Mouse (Mus musculus) liver, embryonic 14.5 days (tissue): ENCODE results near the gene Chrm3. TPM values are rescaled to one million over a fixed set of nuclear protein-coding genes. Genes with fewer than 3 reads are reported as not detected.

ENCODE experiments used
- ATAC-seq: fragments of 200-750 bp; cut with Nextera tagmentation; 2 replicates; pipeline ENCODE4 v1.8.0; 2017; ENCODE audit warnings: moderate number of reproducible peaks, mild to moderate bottlenecking, moderate library complexity; ENCODE audit not compliant: insufficient read depth
- DNase-seq, 3 experiments: peaks; one replicate each; pipeline ENCODE4 v3.0.0-alpha.2; 2012 to 2013; ENCODE audit warnings: low read depth in 3 of 3, low spot score in 3 of 3
- H3K27ac ChIP-seq: fragments of 300-500 bp; sonication (generic); 2 replicates; pipeline ENCODE4 v1.5.1; 2014; ENCODE audit warnings: moderate library complexity, mild to moderate bottlenecking, control low read depth, inconsistent platforms
- H3K27me3 ChIP-seq: fragments of 300-500 bp; sonication (generic); 2 replicates; pipeline ENCODE4 v1.6.1; 2014; ENCODE audit warnings: mild to moderate bottlenecking, low read length, moderate library complexity; ENCODE audit not compliant: control insufficient read depth, insufficient read depth
- H3K36me3 ChIP-seq: fragments of 300-500 bp; sonication (generic); replicated peaks from 2 replicates; pipeline ENCODE4 v1.6.1; 2014; ENCODE audit warnings: low read depth; ENCODE audit not compliant: control insufficient read depth, insufficient read depth
- H3K4me1 ChIP-seq, 2 experiments: fragments of 200-500 bp in 1 of 2; fragments of 300-500 bp in 1 of 2; sonication (generic) in 1 of 2; replicated peaks; 2 replicates each; pipeline ENCODE4 v1.6.1; 2012 to 2014; ENCODE audit warnings: antibody characterized with exemption in 1 of 2, inconsistent platforms in 1 of 2, low read length in 1 of 2; ENCODE audit not compliant: control insufficient read depth in 2 of 2, insufficient read depth in 2 of 2
- H3K4me2 ChIP-seq: fragments of 300-500 bp; sonication (generic); 2 replicates; pipeline ENCODE4 v1.6.1; 2014; ENCODE audit warnings: low read depth, mild to moderate bottlenecking, control low read depth, moderate library complexity
- H3K4me3 ChIP-seq, 2 experiments: fragments of 200-500 bp in 1 of 2; fragments of 300-500 bp in 1 of 2; sonication (generic) in 1 of 2; 2 replicates each; pipeline ENCODE4 v1.5.1; 2012 to 2014; ENCODE audit warnings: low read depth in 2 of 2, low read length in 2 of 2, mild to moderate bottlenecking in 2 of 2, control low read depth in 1 of 2, inconsistent platforms in 1 of 2, moderate library complexity in 1 of 2; ENCODE audit not compliant: insufficient read depth in 1 of 2
- H3K9ac ChIP-seq: fragments of 300-500 bp; sonication (generic); replicated peaks from 2 replicates; pipeline ENCODE4 v1.6.1; 2014; ENCODE audit warnings: mild to moderate bottlenecking, control low read depth, moderate library complexity
- H3K9me3 ChIP-seq: fragments of 300-500 bp; sonication (generic); 2 replicates; pipeline ENCODE4 v1.6.1; 2016; ENCODE audit warnings: low read length, mixed read lengths; ENCODE audit not compliant: control insufficient read depth
- CTCF ChIP-seq: IDR thresholded peaks from 2 replicates; pipeline ENCODE4 v1.5.1; 2016; ENCODE audit warnings: antibody characterized with exemption, low read depth, control low read depth
- EP300 ChIP-seq: IDR thresholded peaks from 2 replicates; pipeline ENCODE4 v1.6.1; 2016; ENCODE audit warnings: antibody characterized with exemption, low read depth
- WGBS: fragments of 180-500 bp; shearing (Covaris S2); extraction: QIAGEN DNeasy Blood & Tissue Kit; methylation state at CpG from one replicate; pipeline ENCODE4 v1.1.7; 2014; ENCODE audit not compliant: insufficient replicate concordance; 5-methylcytosine and 5-hydroxymethylcytosine counted together
- polyA plus RNA-seq, 2 experiments: library from polyadenylated mRNA; depleted of rRNA in 1 of 2; stranded (reverse) in 1 of 2; unstranded in 1 of 2; fragments of >200 nt; fragmentation: Nextera tagmentation in 1 of 2; extraction: Ambion mirVana in 1 of 2; gene quantifications; 2 replicates each; pipeline versions ENCODE4 v1.2.1 to v1.2.3; 2012 to 2014

Chrm3 gene
- polyA plus RNA-seq, 2 experiments = 0.03 TPM; not detected in 1

DNA sequence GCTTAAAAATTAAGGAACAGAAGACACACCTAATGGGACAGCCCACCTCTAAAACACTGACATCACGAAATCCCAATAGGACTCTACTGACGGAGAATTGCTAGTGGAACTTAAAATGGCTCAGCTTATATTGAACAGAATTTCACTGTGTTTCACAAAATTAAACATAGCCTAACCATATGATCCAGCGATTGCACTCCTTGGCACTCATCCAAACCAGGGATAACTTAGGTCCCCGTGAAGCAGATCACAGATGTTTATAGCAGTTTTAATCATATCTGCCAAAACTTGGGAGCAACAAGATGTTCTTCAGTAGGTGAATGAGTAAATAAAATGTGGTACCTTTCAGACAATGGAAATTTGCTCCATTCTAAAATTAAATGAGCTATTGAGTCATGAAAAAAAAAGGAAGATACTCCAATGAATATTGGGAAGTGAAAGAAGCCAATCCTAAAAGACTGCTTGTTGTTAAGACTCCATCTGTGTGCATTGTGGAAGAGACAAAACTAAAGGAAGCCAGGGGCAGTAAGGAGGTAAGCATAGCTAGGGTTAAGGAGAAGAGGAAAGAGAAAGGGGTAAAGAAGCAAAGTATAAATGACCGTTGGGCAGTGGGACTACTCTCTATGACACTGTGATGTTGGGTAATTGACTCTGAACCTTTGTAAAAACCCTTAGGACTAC lies 109.0 kb downstream of the Chrm3 start:
- no peaks in the 10 kb centered on the region for H3K36me3 ChIP-seq
- no peak overlapping the region for H3K9ac ChIP-seq
- DNase-seq = no peak
- no peak overlapping the region for H3K27ac ChIP-seq
- H3K27me3 ChIP-seq = no peaks in the 10 kb centered on the region
- no peaks in the 10 kb centered on the region for H3K4me1 ChIP-seq
- no peaks in the 10 kb centered on the region for H3K9me3 ChIP-seq
- no peak overlapping the region for H3K4me3 ChIP-seq
- no peak for TF ChIP-seq CTCF
- no peak for TF ChIP-seq EP300
- ATAC-seq = no peak
- 54% methylated on average over 5 of the region's 5 CpGs for WGBS
- H3K4me2 ChIP-seq = no peak overlapping the region

DNA sequence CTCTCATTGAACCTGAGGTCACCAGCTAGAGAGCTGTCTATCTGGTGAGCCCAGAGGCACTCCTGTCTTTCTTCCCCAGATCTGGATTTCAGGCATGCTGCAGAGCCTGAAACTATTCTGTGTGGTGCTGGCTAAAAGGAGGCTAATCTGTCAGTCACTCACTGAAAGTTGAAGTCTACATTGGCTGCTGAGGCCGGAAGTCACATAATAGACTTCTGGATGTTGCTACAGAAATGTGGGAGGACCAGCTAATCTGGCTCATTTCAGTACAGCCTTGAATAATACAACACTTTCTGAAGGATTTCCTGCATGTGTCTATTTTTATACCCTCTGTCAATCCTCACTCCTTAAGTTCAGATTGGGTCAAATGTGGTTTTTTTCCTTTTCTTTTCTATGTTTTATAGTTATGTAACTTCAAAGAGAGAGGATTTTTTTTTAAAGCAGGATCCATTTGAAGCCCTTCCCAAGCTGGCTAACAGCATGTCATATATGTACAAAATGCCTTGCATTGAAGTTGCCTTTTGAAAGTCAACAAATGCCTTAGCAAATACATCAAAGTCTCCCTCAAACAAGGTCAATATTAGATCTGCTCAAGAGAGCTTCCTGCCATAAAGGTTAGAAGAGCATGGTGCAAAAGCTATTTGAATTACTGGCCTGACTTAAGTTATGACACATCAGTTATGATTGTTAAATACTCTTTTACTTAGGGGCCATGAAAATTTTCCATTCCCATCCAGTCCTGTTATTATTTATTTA lies 116.2 kb downstream of the Chrm3 start:
- no peaks in the 10 kb centered on the region for H3K9me3 ChIP-seq
- H3K9ac ChIP-seq = no peak overlapping the region
- H3K4me3 ChIP-seq = no peak overlapping the region
- ATAC-seq (no peak), DNase-seq (no peak)
- H3K36me3 ChIP-seq = no peaks in the 10 kb centered on the region
- H3K27ac ChIP-seq = no peak overlapping the region
- H3K27me3 ChIP-seq = no peaks in the 10 kb centered on the region
- H3K4me1 ChIP-seq = no peaks in the 10 kb centered on the region
- H3K4me2 ChIP-seq = no peak overlapping the region
- TF ChIP-seq EP300 (no peak), CTCF (no peak)
- 28% methylated on average over 1 of the region's 1 CpGs for WGBS

DNA sequence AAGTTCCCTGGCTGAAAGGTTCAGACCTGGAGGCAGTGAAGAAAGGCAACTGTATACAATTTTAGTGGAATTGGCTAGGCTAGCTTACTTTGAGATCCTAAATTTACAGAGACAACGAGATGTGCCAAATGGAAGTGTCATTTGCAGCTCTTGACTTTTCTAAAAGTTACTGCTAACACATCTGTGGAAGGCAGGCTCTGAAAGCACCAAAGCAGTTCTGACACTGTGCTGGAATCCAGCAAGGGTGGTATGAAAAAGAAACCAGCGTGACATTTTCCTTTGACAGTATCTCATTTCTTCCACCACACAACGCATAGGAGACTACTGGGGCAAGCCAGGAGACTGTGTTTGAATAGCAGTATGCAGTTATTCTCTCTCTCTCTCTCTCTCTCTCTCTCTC lies 120.4 kb downstream of the Chrm3 start:
- Histone ChIP-seq H3K4me3 (no peak overlapping the region), H3K36me3 (no peaks in the 10 kb centered on the region), H3K9me3 (no peaks in the 10 kb centered on the region), H3K4me1 (no peaks in the 10 kb centered on the region), H3K27me3 (no peaks in the 10 kb centered on the region), H3K4me2 (no peak overlapping the region), H3K27ac (no peak overlapping the region), H3K9ac (no peak overlapping the region)
- DNase-seq = no peak
- 53% methylated on average over 3 of the region's 3 CpGs for WGBS
- TF ChIP-seq CTCF (no peak), EP300 (no peak)
- no peak for ATAC-seq

DNA sequence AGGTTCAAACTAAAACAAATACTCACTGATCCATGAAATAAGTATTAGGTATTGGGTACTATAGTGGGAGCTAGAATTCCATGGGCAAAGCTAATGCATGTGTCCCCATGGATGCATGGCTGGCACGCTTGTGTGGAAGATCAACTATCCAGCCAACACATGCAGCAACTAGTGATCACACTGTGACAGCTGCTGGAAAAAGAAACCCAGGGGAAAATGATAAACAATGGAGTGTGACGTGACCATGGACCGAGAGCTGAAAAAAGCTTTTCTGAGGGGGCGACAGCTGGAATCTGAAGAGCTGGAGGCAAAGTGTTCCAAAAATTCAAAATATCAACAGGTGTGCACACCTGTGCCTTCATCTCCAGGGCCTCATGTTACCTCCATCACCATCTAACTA lies 120.8 kb downstream of the Chrm3 start:
- ATAC-seq = no peak
- Histone ChIP-seq H3K27me3 (no peaks in the 10 kb centered on the region), H3K9me3 (no peaks in the 10 kb centered on the region), H3K36me3 (no peaks in the 10 kb centered on the region), H3K4me3 (no peak overlapping the region), H3K27ac (no peak overlapping the region), H3K9ac (no peak overlapping the region), H3K4me2 (no peak overlapping the region), H3K4me1 (no peaks in the 10 kb centered on the region)
- DNase-seq = no peak
- 63% methylated on average over 4 of the region's 4 CpGs for WGBS
- TF ChIP-seq CTCF (no peak), EP300 (no peak)

GRCm38 (mm10) chr13:10237616-10238015 lies 123.0 kb downstream of the Chrm3 start:
- H3K4me3 ChIP-seq = no peak overlapping the region
- TF ChIP-seq EP300 (no peak), CTCF (no peak)
- no peak overlapping the region for H3K4me2 ChIP-seq
- no peaks in the 10 kb centered on the region for H3K9me3 ChIP-seq
- no peaks in the 10 kb centered on the region for H3K27me3 ChIP-seq
- no peaks in the 10 kb centered on the region for H3K4me1 ChIP-seq
- 40% methylated on average over 2 of the region's 2 CpGs for WGBS
- ATAC-seq = no peak
- DNase-seq = no peak
- no peak overlapping the region for H3K9ac ChIP-seq
- no peak overlapping the region for H3K27ac ChIP-seq
- no peaks in the 10 kb centered on the region for H3K36me3 ChIP-seq
